Mouse (Mus musculus) monocyte, adult 59 days (primary cell): ENCODE results near the gene Lmbr1l. TPM values are rescaled to one million over a fixed set of nuclear protein-coding genes. Genes with fewer than 3 reads are reported as not detected.

Experiments used
- total RNA-seq, 2 experiments: library from RNA; stranded (reverse); gene quantifications; one replicate each; pipeline ENCODE4 v1.2.4; 2023

The Lmbr1l gene
- total RNA-seq, result 100 to 1,000 TPM; 112 to 113 TPM

GRCm38 (mm10) chr15:98917538-98918498, at the start of gene Lmbr1l:
Gene Lmbr1l (minus strand): TSS chr15:98918231.

GRCm38 (mm10) chr15:98953401-98954356, 35.6 kb upstream of the Lmbr1l start, which contains the start of the genes Gm49450 and Tuba1a:
Gene Gm49450 (minus strand): TSS chr15:98953551.
Gene Tuba1a (minus strand): TSS chr15:98953703.

GRCm38 (mm10) chr15:98934217-98934839, 16.3 kb upstream of the Lmbr1l start, which contains the start of gene Tuba1b:
Gene Tuba1b (minus strand): TSS chr15:98934565.

GRCm38 (mm10) chr15:98897928-98898800, 19.9 kb downstream of the Lmbr1l start, which contains the start of gene Dhh:
Gene Dhh (minus strand): TSS chr15:98898540.

GRCm38 (mm10) chr15:98893940-98894745, 23.9 kb downstream of the Lmbr1l start, which contains the start of gene Rhebl1:
Gene Rhebl1 (minus strand): TSS chr15:98894540.

GRCm38 (mm10) chr15:98871070-98871915, 46.7 kb downstream of the Lmbr1l start, which contains the start of gene Kmt2d:
Gene Kmt2d (minus strand): TSS chr15:98871204.

Other genes starting within 250 kb of the Lmbr1l start
- 1 to 10 TPM; 3.8 to 5.4 TPM for gene Rnd1, start 240.8 kb downstream of the Lmbr1l start, total RNA-seq
- gene Ccdc65, start 210.0 kb downstream of the Lmbr1l start, total RNA-seq, result not detected
- gene Fkbp11, start 190.0 kb downstream of the Lmbr1l start, total RNA-seq, result 1 to 10 TPM in 1 of 2 experiments, under 1 TPM in 1; 0.94 to 1.3 TPM
- gene Arf3, start 155.0 kb downstream of the Lmbr1l start, total RNA-seq, result 10 to 100 TPM; 85.4 to 92.2 TPM
- not detected for gene Wnt10b, start 140.1 kb downstream of the Lmbr1l start, total RNA-seq
- gene Wnt1, start 128.4 kb downstream of the Lmbr1l start, total RNA-seq, result not detected
- not detected for gene Ddn, start 108.7 kb downstream of the Lmbr1l start, total RNA-seq
- gene Prkag1, start 86.7 kb downstream of the Lmbr1l start, total RNA-seq, result 10 to 100 TPM; 54.0 to 54.3 TPM
- 100 to 1,000 TPM; 118 to 120 TPM for gene Kmt2d, start 47.0 kb downstream of the Lmbr1l start, total RNA-seq
- 10 to 100 TPM in 1 of 2 experiments, 1 to 10 TPM in 1; 4.6 to 10.5 TPM for gene Rhebl1, start 23.7 kb downstream of the Lmbr1l start, total RNA-seq
- gene Dhh, start 19.7 kb downstream of the Lmbr1l start, total RNA-seq, result not detected
- gene Tuba1b, start 16.3 kb upstream of the Lmbr1l start, total RNA-seq, result 100 to 1,000 TPM; 138 to 142 TPM
- gene Gm49450, start 35.3 kb upstream of the Lmbr1l start, total RNA-seq, result not detected
- 100 to 1,000 TPM; 119 to 136 TPM for gene Tuba1a, start 35.5 kb upstream of the Lmbr1l start, total RNA-seq
- 100 to 1,000 TPM; 144 to 185 TPM for gene Tuba1c, start 111.7 kb upstream of the Lmbr1l start, total RNA-seq
- gene Prph, start 136.9 kb upstream of the Lmbr1l start, total RNA-seq, result not detected
- 1 to 10 TPM in 1 of 2 experiments, not detected in 1; 2.2 TPM for gene Troap, start 156.3 kb upstream of the Lmbr1l start, total RNA-seq
- gene C1ql4, start 169.6 kb upstream of the Lmbr1l start, total RNA-seq, result not detected
- 10 to 100 TPM in 1 of 2 experiments, 1 to 10 TPM in 1; 9.7 to 10.2 TPM for gene Dnajc22, start 174.9 kb upstream of the Lmbr1l start, total RNA-seq
- 1 to 10 TPM in 1 of 2 experiments, under 1 TPM in 1; 0.97 to 1.0 TPM for gene Spats2, start 207.7 kb upstream of the Lmbr1l start, total RNA-seq